Mouse (Mus musculus): ENCODE measurements around the gene Wwox.

- TF ChIP-seq CTCF (IDR thresholded peaks at IDR 0.05; ENCODE audit: insufficient read depth, low read depth, low read length) (no peak), POLR2A (IDR thresholded peaks at IDR 0.05; ENCODE audit: insufficient read depth, low read depth, low read length) (no peak)
Observed at GRCm38 (mm10) chr8:114768536-114768935, 329.1 kb downstream of the Wwox start.
